Mouse (Mus musculus): ENCODE results near the gene Lactbl1.

GRCm38 (mm10) chr4:136648922-136649479 lies 26.6 kb downstream of the Lactbl1 start:
- TF ChIP-seq CTCF (IDR thresholded peaks at IDR 0.05; ENCODE audit: insufficient read depth, low read length) (peak; percentile 82), POLR2A (IDR thresholded peaks at IDR 0.05; ENCODE audit: borderline replicate concordance, extremely low read depth, low read depth, low read length) (no peak)

All from lung, adult 2 months (tissue).